Mouse (Mus musculus): ENCODE results near the gene Tecrl. TPM values are rescaled to one million over a fixed set of nuclear protein-coding genes. Genes with fewer than 3 reads are reported as not detected.
A peak's percentile ranks its signal among the peaks of the same experiment; 100 is the strongest.

Gene Tecrl
- 1.8 TPM in 1 of 2 replicates, not detected in the other for polyA plus RNA-seq (2015; fragmentation: Nextera tagmentation; extraction: Ambion mirVana)

GRCm38 (mm10) chr5:83354846-83355561, at the start of gene Tecrl:
TSS of gene Tecrl (minus strand) at chr5:83355195.
- WGBS, result 33% methylated on average over 9 of the region's 9 CpGs
- no peaks in the 10 kb centered on the region for H3K9me3 ChIP-seq (replicated peaks; ENCODE audit: control insufficient read depth, low read length)
- no peak within 1 kb of the TSS for H3K9ac ChIP-seq (ENCODE audit: low read length)
- ATAC-seq (ENCODE audit: insufficient read depth, low FRiP score), result no peak
- no peaks in the 10 kb centered on the region for H3K4me1 ChIP-seq (ENCODE audit: control insufficient read depth, insufficient read depth, low read length)
- H3K4me2 ChIP-seq (ENCODE audit: low read depth, low read length), result no peak within 1 kb of the TSS
- no peak within 1 kb of the TSS for H3K27ac ChIP-seq (ENCODE audit: low read length)
- no peak within 1 kb of the TSS for H3K4me3 ChIP-seq (replicated peaks; ENCODE audit: low read length)
- H3K27me3 ChIP-seq (ENCODE audit: control insufficient read depth, insufficient read depth, low read length), result no peaks in the 10 kb centered on the region
- H3K36me3 ChIP-seq (ENCODE audit: control insufficient read depth, insufficient read depth, low read length), result no peaks in the 10 kb centered on the region

- no peak for ATAC-seq (ENCODE audit: insufficient read depth, low FRiP score)
- no peak overlapping the region for H3K9ac ChIP-seq (ENCODE audit: low read length)
- WGBS, result 70% methylated on average over 2 of the region's 2 CpGs
Observed at GRCm38 (mm10) chr5:83385021-83385420, 30.0 kb upstream of the Tecrl start.

GRCm38 (mm10) chr5:83351615-83352014, 3.4 kb downstream of the Tecrl start:
- Histone ChIP-seq H3K9me3 (replicated peaks; ENCODE audit: control insufficient read depth, low read length) (no peaks in the 10 kb centered on the region), H3K36me3 (ENCODE audit: control insufficient read depth, insufficient read depth, low read length) (no peaks in the 10 kb centered on the region), H3K4me3 (replicated peaks; ENCODE audit: low read length) (no peak overlapping the region), H3K27me3 (ENCODE audit: control insufficient read depth, insufficient read depth, low read length) (no peaks in the 10 kb centered on the region), H3K9ac (ENCODE audit: low read length) (no peak overlapping the region), H3K4me2 (ENCODE audit: low read depth, low read length) (no peak overlapping the region), H3K27ac (ENCODE audit: low read length) (no peak overlapping the region), H3K4me1 (ENCODE audit: control insufficient read depth, insufficient read depth, low read length) (no peaks in the 10 kb centered on the region)
- ATAC-seq (ENCODE audit: insufficient read depth, low FRiP score), result no peak
- 6% methylated on average over 2 of the region's 2 CpGs for WGBS

More at GRCm38 (mm10) chr5:83385021-83385420, 30.0 kb upstream of the Tecrl start:
- no peak overlapping the region for H3K4me2 ChIP-seq (ENCODE audit: low read depth, low read length)
- no peaks in the 10 kb centered on the region for H3K27me3 ChIP-seq (ENCODE audit: control insufficient read depth, insufficient read depth, low read length)
- no peak overlapping the region for H3K4me3 ChIP-seq (replicated peaks; ENCODE audit: low read length)
- no peaks in the 10 kb centered on the region for H3K9me3 ChIP-seq (replicated peaks; ENCODE audit: control insufficient read depth, low read length)
- H3K27ac ChIP-seq (ENCODE audit: low read length), result no peak overlapping the region
- no peaks in the 10 kb centered on the region for H3K36me3 ChIP-seq (ENCODE audit: control insufficient read depth, insufficient read depth, low read length)
- no peaks in the 10 kb centered on the region for H3K4me1 ChIP-seq (ENCODE audit: control insufficient read depth, insufficient read depth, low read length)

- no peaks in the 10 kb centered on the region for H3K9me3 ChIP-seq (replicated peaks; ENCODE audit: control insufficient read depth, low read length)
- no peak for ATAC-seq (ENCODE audit: insufficient read depth, low FRiP score)
- no peaks in the 10 kb centered on the region for H3K4me1 ChIP-seq (ENCODE audit: control insufficient read depth, insufficient read depth, low read length)
- 83% methylated on average over 4 of the region's 4 CpGs for WGBS
- H3K27ac ChIP-seq (ENCODE audit: low read length), result no peak overlapping the region
- H3K4me3 ChIP-seq (replicated peaks; ENCODE audit: low read length), result no peak overlapping the region
- no peak overlapping the region for H3K4me2 ChIP-seq (ENCODE audit: low read depth, low read length)
- H3K27me3 ChIP-seq (ENCODE audit: control insufficient read depth, insufficient read depth, low read length), result no peaks in the 10 kb centered on the region
- no peaks in the 10 kb centered on the region for H3K36me3 ChIP-seq (ENCODE audit: control insufficient read depth, insufficient read depth, low read length)
- no peak overlapping the region for H3K9ac ChIP-seq (ENCODE audit: low read length)
Observed at GRCm38 (mm10) chr5:83339144-83339543, 15.9 kb downstream of the Tecrl start.

DNA sequence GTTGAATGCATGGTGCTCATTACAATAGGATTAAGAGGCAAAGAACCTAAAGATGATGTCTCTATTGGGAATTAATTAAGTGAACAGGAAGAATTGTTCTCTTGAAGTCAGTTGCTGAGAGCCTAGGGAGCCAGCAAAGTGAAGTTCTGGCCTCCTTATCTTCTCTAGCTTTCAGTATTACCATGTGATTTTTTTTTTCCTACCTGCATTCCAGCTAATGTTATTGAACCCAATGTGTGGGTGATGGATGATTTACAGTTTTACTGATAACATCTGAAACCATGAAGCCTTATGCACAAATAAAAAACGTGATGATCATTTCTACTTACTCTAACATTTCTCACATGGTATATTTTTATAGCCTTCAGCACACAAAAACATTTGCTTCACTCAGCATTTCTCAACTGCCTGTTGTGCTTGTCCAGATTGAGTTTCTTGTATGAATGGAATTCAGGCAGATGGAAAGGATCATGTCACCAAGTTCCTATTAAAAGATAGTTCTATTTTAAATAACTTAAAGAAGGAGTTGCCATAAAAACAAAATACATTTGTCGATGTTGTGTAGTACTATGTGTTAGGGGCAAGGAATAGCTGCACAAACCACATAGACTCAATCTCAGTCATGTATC, 87.7 kb downstream of the Tecrl start:
- H3K4me1 ChIP-seq (ENCODE audit: control insufficient read depth, insufficient read depth, low read length), result no peaks in the 10 kb centered on the region
- no peaks in the 10 kb centered on the region for H3K36me3 ChIP-seq (ENCODE audit: control insufficient read depth, insufficient read depth, low read length)
- H3K9me3 ChIP-seq (replicated peaks; ENCODE audit: control insufficient read depth, low read length), result no peaks in the 10 kb centered on the region
- WGBS, result 43% methylated on average over 2 of the region's 2 CpGs
- H3K27me3 ChIP-seq (ENCODE audit: control insufficient read depth, insufficient read depth, low read length), result no peaks in the 10 kb centered on the region
- ATAC-seq (ENCODE audit: insufficient read depth, low FRiP score), result no peak
- H3K4me2 ChIP-seq (ENCODE audit: low read depth, low read length), result no peak overlapping the region
- H3K4me3 ChIP-seq (replicated peaks; ENCODE audit: low read length), result no peak overlapping the region
- H3K27ac ChIP-seq (ENCODE audit: low read length), result no peak overlapping the region
- no peak overlapping the region for H3K9ac ChIP-seq (ENCODE audit: low read length)

DNA sequence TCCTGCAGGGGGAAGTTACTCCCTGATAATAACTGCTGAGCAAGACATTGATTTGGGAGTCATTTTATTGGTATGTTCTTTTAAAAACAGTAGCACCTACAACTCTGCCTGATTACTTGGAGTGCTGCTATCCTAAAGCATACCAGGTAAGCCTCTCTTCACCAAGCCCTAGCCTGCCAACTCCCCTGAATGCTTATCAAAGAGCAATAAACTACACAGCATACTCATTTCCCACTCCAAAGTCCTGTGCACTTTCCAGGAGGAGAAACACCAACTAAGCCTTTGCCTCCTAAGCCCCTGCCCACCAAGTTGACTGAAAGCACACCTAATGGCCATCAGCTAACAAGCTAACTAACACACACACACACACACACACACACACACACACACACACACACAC, 94.9 kb downstream of the Tecrl start:
- no peak overlapping the region for H3K9ac ChIP-seq (ENCODE audit: low read length)
- no peaks in the 10 kb centered on the region for H3K27me3 ChIP-seq (ENCODE audit: control insufficient read depth, insufficient read depth, low read length)
- H3K4me1 ChIP-seq (ENCODE audit: control insufficient read depth, insufficient read depth, low read length), result no peaks in the 10 kb centered on the region
- H3K4me2 ChIP-seq (ENCODE audit: low read depth, low read length), result no peak overlapping the region
- H3K27ac ChIP-seq (ENCODE audit: low read length), result no peak overlapping the region
- no peaks in the 10 kb centered on the region for H3K36me3 ChIP-seq (ENCODE audit: control insufficient read depth, insufficient read depth, low read length)
- 0 out of 2 replicates have a peak, but pooled peaks have one; percentile 47 for ATAC-seq (ENCODE audit: insufficient read depth, low FRiP score)
- no peak overlapping the region for H3K4me3 ChIP-seq (replicated peaks; ENCODE audit: low read length)
- H3K9me3 ChIP-seq (replicated peaks; ENCODE audit: control insufficient read depth, low read length), result no peaks in the 10 kb centered on the region

GRCm38 (mm10) chr5:83254141-83254540, 100.9 kb downstream of the Tecrl start:
- Histone ChIP-seq H3K27ac (ENCODE audit: low read length) (no peak overlapping the region), H3K9ac (ENCODE audit: low read length) (no peak overlapping the region), H3K36me3 (ENCODE audit: control insufficient read depth, insufficient read depth, low read length) (no peaks in the 10 kb centered on the region), H3K27me3 (ENCODE audit: control insufficient read depth, insufficient read depth, low read length) (no peaks in the 10 kb centered on the region), H3K9me3 (replicated peaks; ENCODE audit: control insufficient read depth, low read length) (no peaks in the 10 kb centered on the region), H3K4me2 (ENCODE audit: low read depth, low read length) (no peak overlapping the region), H3K4me1 (ENCODE audit: control insufficient read depth, insufficient read depth, low read length) (no peaks in the 10 kb centered on the region), H3K4me3 (replicated peaks; ENCODE audit: low read length) (no peak overlapping the region)
- no peak for ATAC-seq (ENCODE audit: insufficient read depth, low FRiP score)
- 81% methylated on average over 2 of the region's 2 CpGs for WGBS

DNA sequence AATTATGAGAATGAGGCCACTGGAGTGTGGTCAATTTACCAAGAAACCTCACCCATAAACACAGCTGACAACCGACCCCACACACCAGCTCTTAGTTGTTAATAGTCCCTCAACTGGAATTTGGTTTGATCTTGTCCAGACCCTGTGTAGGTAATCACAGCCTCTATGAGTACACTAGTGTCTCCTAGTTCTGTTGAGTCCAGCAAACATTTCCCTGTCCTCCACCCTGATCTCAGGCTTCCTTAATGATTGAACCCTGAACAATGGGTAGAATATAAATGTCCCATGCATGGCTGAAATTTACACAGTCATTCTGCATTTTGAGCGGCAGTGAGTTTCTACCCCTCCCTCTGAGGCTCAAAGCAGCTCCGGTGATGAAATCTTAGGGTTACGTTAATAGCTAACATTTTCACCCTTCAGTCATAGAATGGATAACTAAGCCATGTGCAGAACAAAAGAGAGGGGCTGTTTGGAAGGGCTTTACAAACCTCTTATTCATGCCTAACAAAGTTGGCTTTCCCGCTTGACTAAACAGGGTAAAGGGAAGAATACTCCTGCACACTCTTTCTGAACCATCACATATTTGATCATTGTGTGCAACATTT, 116.0 kb downstream of the Tecrl start:
- H3K4me3 ChIP-seq (replicated peaks; ENCODE audit: low read length), result no peak overlapping the region
- WGBS, result 49% methylated on average over 5 of the region's 5 CpGs
- no peaks in the 10 kb centered on the region for H3K36me3 ChIP-seq (ENCODE audit: control insufficient read depth, insufficient read depth, low read length)
- no peaks in the 10 kb centered on the region for H3K27me3 ChIP-seq (ENCODE audit: control insufficient read depth, insufficient read depth, low read length)
- H3K9me3 ChIP-seq (replicated peaks; ENCODE audit: control insufficient read depth, low read length), result no peaks in the 10 kb centered on the region
- no peak for ATAC-seq (ENCODE audit: insufficient read depth, low FRiP score)
- no peak overlapping the region for H3K4me2 ChIP-seq (ENCODE audit: low read depth, low read length)
- H3K4me1 ChIP-seq (ENCODE audit: control insufficient read depth, insufficient read depth, low read length), result no peaks in the 10 kb centered on the region
- H3K27ac ChIP-seq (ENCODE audit: low read length), result no peak overlapping the region
- no peak overlapping the region for H3K9ac ChIP-seq (ENCODE audit: low read length)
